Mouse (Mus musculus): ENCODE results near the gene Nat8l. TPM values are rescaled to one million over a fixed set of nuclear protein-coding genes. Genes with fewer than 3 reads are reported as not detected.

Nat8l gene
- polyA plus RNA-seq, 1 experiment from 2014 or later = 3.2 TPM

DNA sequence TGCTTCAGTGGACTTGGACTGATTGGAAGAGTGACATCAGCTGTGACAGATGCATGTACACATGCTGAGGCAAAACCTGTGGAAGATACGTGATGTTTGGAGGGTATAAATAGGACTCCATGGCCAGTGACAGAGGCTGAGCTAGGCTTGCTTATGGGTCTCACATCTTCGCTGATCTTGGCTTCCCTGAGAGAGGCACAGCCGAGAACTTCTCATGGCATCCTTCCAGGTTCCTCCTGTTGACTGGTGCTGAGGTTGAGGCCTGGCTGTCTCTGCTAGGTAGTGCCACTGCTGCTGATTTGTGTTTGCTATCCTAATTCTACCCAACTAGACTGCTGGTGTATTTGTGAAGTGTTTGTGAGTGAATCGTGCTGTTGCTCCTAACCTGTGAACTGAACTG, 23.2 kb downstream of the Nat8l start:
- Histone ChIP-seq H3K36me3 (ENCODE audit: control insufficient read depth, insufficient read depth, low read length) (no peaks in the 10 kb centered on the region), H3K4me2 (ENCODE audit: low read length) (no peak overlapping the region), H3K27me3 (ENCODE audit: control insufficient read depth, insufficient read depth, low read length) (no peaks in the 10 kb centered on the region), H3K9me3 (ENCODE audit: control insufficient read depth, low read length) (no peaks in the 10 kb centered on the region), H3K4me1 (ENCODE audit: control insufficient read depth, insufficient read depth, low read length) (no peaks in the 10 kb centered on the region), H3K27ac (replicated peaks; ENCODE audit: low read depth, low read length) (no peak overlapping the region), H3K9ac (replicated peaks; ENCODE audit: low read length) (no peak overlapping the region), H3K4me3 (replicated peaks; ENCODE audit: low read depth, low read length) (no peak overlapping the region)
- 88% methylated on average over 4 of the region's 4 CpGs for WGBS
- ATAC-seq (ENCODE audit: low FRiP score, low TSS enrichment) = no peak
- no peak for DNase-seq

DNA sequence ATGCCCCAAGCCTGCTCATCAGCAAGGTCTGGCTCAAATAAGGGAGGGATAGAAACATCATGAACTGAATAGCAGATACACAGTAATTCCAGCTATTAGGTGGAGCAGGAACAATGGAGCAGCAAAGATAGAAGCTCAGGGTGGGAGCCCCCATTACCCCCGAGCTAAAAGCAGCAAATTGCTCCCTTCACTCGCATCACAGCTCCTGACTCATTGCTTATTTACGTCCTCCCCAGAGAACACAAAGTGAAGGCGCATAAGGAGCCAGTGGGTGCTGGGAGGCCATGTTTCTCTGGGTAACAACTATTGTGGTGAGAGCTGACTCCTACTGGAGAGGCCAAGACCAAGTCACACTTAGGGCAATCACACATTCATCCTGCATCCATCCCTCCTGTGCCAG, 34.3 kb downstream of the Nat8l start:
- Histone ChIP-seq H3K27me3 (ENCODE audit: control insufficient read depth, insufficient read depth, low read length) (no peaks in the 10 kb centered on the region), H3K36me3 (ENCODE audit: control insufficient read depth, insufficient read depth, low read length) (no peaks in the 10 kb centered on the region), H3K9me3 (ENCODE audit: control insufficient read depth, low read length) (no peaks in the 10 kb centered on the region), H3K4me2 (ENCODE audit: low read length) (no peak overlapping the region), H3K9ac (replicated peaks; ENCODE audit: low read length) (no peak overlapping the region), H3K4me1 (ENCODE audit: control insufficient read depth, insufficient read depth, low read length) (no peaks in the 10 kb centered on the region), H3K27ac (replicated peaks; ENCODE audit: low read depth, low read length) (no peak overlapping the region), H3K4me3 (replicated peaks; ENCODE audit: low read depth, low read length) (no peak overlapping the region)
- no peak for ATAC-seq (ENCODE audit: low FRiP score, low TSS enrichment)
- DNase-seq = no peak
- WGBS = 58% methylated on average over 4 of the region's 4 CpGs

DNA sequence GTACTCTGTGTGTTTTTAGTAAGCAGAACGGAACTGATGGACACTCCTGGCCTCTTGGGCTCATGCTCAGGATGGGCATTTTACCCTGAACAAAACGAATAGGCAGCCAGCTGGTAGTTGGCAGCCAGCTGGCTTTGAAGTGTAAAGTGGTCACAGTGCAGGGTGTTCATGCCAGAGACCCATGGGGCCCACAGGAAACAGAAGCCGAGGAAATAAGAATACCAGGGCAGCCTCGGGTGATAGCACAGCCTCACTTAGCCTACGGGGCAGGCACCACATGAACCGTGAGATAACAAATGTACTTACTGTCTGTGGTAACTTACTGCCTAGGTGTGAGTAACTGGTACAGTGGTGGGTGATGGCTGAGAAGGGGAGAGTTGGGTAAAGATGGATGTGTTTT, 35.2 kb downstream of the Nat8l start:
- Histone ChIP-seq H3K9me3 (ENCODE audit: control insufficient read depth, low read length) (no peaks in the 10 kb centered on the region), H3K27ac (replicated peaks; ENCODE audit: low read depth, low read length) (no peak overlapping the region), H3K9ac (replicated peaks; ENCODE audit: low read length) (no peak overlapping the region), H3K4me2 (ENCODE audit: low read length) (no peak overlapping the region), H3K4me1 (ENCODE audit: control insufficient read depth, insufficient read depth, low read length) (no peaks in the 10 kb centered on the region), H3K4me3 (replicated peaks; ENCODE audit: low read depth, low read length) (no peak overlapping the region), H3K27me3 (ENCODE audit: control insufficient read depth, insufficient read depth, low read length) (no peaks in the 10 kb centered on the region), H3K36me3 (ENCODE audit: control insufficient read depth, insufficient read depth, low read length) (no peaks in the 10 kb centered on the region)
- no peak for DNase-seq
- 72% methylated on average over 6 of the region's 6 CpGs for WGBS
- no peak for ATAC-seq (ENCODE audit: low FRiP score, low TSS enrichment)

DNA sequence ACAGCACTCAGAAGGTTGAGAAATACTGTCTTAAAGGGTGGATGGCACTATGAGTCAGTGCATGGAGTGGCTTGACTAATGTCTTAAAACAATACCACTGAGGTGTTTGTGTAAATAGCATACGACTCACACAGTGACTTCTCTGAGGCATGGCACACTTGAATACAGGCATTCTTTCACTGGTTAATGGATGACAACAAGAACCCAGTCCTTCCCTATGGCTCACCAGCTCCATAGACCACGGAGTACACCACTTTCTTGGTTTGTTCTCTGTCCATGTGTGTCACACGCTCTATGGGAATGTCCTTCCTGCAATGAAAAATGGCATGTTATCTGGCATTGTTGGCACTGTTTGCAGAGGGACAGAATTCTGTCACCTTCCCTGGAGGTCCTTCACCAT, 36.7 kb downstream of the Nat8l start:
- no peaks in the 10 kb centered on the region for H3K36me3 ChIP-seq (ENCODE audit: control insufficient read depth, insufficient read depth, low read length)
- WGBS = 70% methylated on average over 3 of the region's 3 CpGs
- DNase-seq (no peak), ATAC-seq (ENCODE audit: low FRiP score, low TSS enrichment) (no peak)
- H3K9me3 ChIP-seq (ENCODE audit: control insufficient read depth, low read length) = no peaks in the 10 kb centered on the region
- H3K4me2 ChIP-seq (ENCODE audit: low read length) = no peak overlapping the region
- no peak overlapping the region for H3K27ac ChIP-seq (replicated peaks; ENCODE audit: low read depth, low read length)
- H3K9ac ChIP-seq (replicated peaks; ENCODE audit: low read length) = no peak overlapping the region
- no peak overlapping the region for H3K4me3 ChIP-seq (replicated peaks; ENCODE audit: low read depth, low read length)
- no peaks in the 10 kb centered on the region for H3K27me3 ChIP-seq (ENCODE audit: control insufficient read depth, insufficient read depth, low read length)
- H3K4me1 ChIP-seq (ENCODE audit: control insufficient read depth, insufficient read depth, low read length) = no peaks in the 10 kb centered on the region

Other genes starting within 250 kb of the Nat8l start
- gene Letm1, start 213.2 kb upstream of the Nat8l start, polyA plus RNA-seq (2014; fragmentation: Nextera tagmentation; extraction: Ambion mirVana) = 64.4 and 70.3 TPM in 2 replicates
- 91.3 and 119 TPM in 2 replicates for gene Nsd2, start 175.3 kb upstream of the Nat8l start, polyA plus RNA-seq (2014; fragmentation: Nextera tagmentation; extraction: Ambion mirVana)
- gene Nelfa, start 59.6 kb upstream of the Nat8l start, polyA plus RNA-seq (2014; fragmentation: Nextera tagmentation; extraction: Ambion mirVana) = 37.6 and 41.4 TPM in 2 replicates
- 456 and 786 TPM in 2 replicates for gene Gm1673, start 12.6 kb upstream of the Nat8l start, polyA plus RNA-seq (2014; fragmentation: Nextera tagmentation; extraction: Ambion mirVana)
- gene Poln, start 173.5 kb downstream of the Nat8l start, polyA plus RNA-seq (2014; fragmentation: Nextera tagmentation; extraction: Ambion mirVana) = 0.27 and 0.58 TPM in 2 replicates
- gene Haus3, start 173.5 kb downstream of the Nat8l start, polyA plus RNA-seq (2014; fragmentation: Nextera tagmentation; extraction: Ambion mirVana) = 12.8 and 16.4 TPM in 2 replicates
- 32.5 and 35.7 TPM in 2 replicates for gene Mxd4, start 191.7 kb downstream of the Nat8l start, polyA plus RNA-seq (2014; fragmentation: Nextera tagmentation; extraction: Ambion mirVana)